Mouse (Mus musculus) thymus, adult 2 months (tissue): Measurements from ENCODE around the gene Ubl4a. TPM values are rescaled to one million over a fixed set of nuclear protein-coding genes. Genes with fewer than 3 reads are reported as not detected.
"Not testable (repeated sequence)": the region's sequence is repeated elsewhere in the genome, so short reads cannot be mapped to it uniquely, and the experiment has no call there.

Source experiments
- DNase-seq: peaks from one replicate; pipeline ENCODE4 v3.0.0; 2021
- H3K27ac ChIP-seq: fragments of 200-500 bp; 2 replicates; pipeline ENCODE4 v1.5.1; 2012; ENCODE audit warnings: low read length, control low read depth; ENCODE audit not compliant: control insufficient read depth, insufficient read depth
- H3K27me3 ChIP-seq: fragments of 200-500 bp; 2 replicates; pipeline ENCODE4 v1.6.1; 2012; ENCODE audit warnings: mild to moderate bottlenecking, low read length, moderate library complexity, mixed read lengths; ENCODE audit not compliant: control insufficient read depth, insufficient read depth
- H3K36me3 ChIP-seq: fragments of 200-500 bp; 2 replicates; pipeline ENCODE4 v1.6.1; 2012; ENCODE audit warnings: mild to moderate bottlenecking, low read length, moderate library complexity; ENCODE audit not compliant: control insufficient read depth, insufficient read depth
- H3K4me1 ChIP-seq: fragments of 200-500 bp; replicated peaks from 2 replicates; pipeline ENCODE4 v1.6.1; 2012; ENCODE audit warnings: low read length; ENCODE audit not compliant: control insufficient read depth, insufficient read depth
- H3K4me3 ChIP-seq: fragments of 200-500 bp; 2 replicates; pipeline ENCODE4 v1.5.1; 2012; ENCODE audit warnings: mild to moderate bottlenecking, low read length, control low read depth, moderate library complexity; ENCODE audit not compliant: control insufficient read depth, insufficient read depth
- CTCF ChIP-seq: fragments of 200-500 bp; IDR thresholded peaks from 2 replicates; pipeline ENCODE4 v1.5.1; 2012; ENCODE audit warnings: mild to moderate bottlenecking, control low read depth, low read length, moderate library complexity, borderline replicate concordance; ENCODE audit not compliant: control insufficient read depth, poor library complexity, insufficient read depth; ENCODE audit errors: extremely low read depth
- POLR2A ChIP-seq: fragments of 200-500 bp; IDR thresholded peaks from 2 replicates; pipeline ENCODE4 v1.6.1; 2012; ENCODE audit warnings: mild to moderate bottlenecking, low read length, control low read depth, moderate library complexity; ENCODE audit not compliant: control insufficient read depth, poor library complexity, insufficient read depth; ENCODE audit errors: extremely low read depth
- WGBS: fragments of 180-500 bp; shearing (Covaris S2); methylation state at CpG from one replicate; pipeline ENCODE4 v1.1.7; 2018; 5-methylcytosine and 5-hydroxymethylcytosine counted together
- polyA plus RNA-seq: library from polyadenylated mRNA; depleted of rRNA; stranded (reverse); fragments of >200 nt; gene quantifications from 2 replicates; pipeline ENCODE4 v1.2.3, GENCODE M21; 2012

The Ubl4a gene
- polyA plus RNA-seq, 1 experiment = 52.7 TPM

GRCm38 (mm10) chrX:74384451-74384850 is 11.4 kb upstream of the Ubl4a start:
- no peaks in the 10 kb centered on the region for H3K4me1 ChIP-seq
- 100% methylated on average over 2 of the region's 2 CpGs for WGBS
- no peak for TF ChIP-seq POLR2A
- TF ChIP-seq CTCF = no peak
- no peak overlapping the region for H3K4me3 ChIP-seq
- H3K27me3 ChIP-seq = no peaks in the 10 kb centered on the region
- peaks cover 6% of the 10 kb centered on the region; the same call in 1 of the 2 replicates for H3K36me3 ChIP-seq
- no peak for DNase-seq
- H3K27ac ChIP-seq = no peak overlapping the region

- peak overlapping the region; percentile 17; the same call in 1 of the 2 replicates for H3K27ac ChIP-seq
- 0 out of 2 replicates have a peak, but pooled peaks cover 4% of the 10 kb centered on the region for H3K36me3 ChIP-seq
- peak; percentile 52 for DNase-seq
- H3K4me1 ChIP-seq = peaks cover 14% of the 10 kb centered on the region
- no peak for TF ChIP-seq CTCF
- no peak for TF ChIP-seq POLR2A
- H3K4me3 ChIP-seq = peak overlapping the region; percentile 91
- under 1% methylated on average over 47 of the region's 49 CpGs for whole genome bisulfite sequencing
- H3K27me3 ChIP-seq = no peaks in the 10 kb centered on the region
These were observed 4.7 kb downstream of the Ubl4a start for GRCm38 (mm10) chrX:74368209-74368909.

GRCm38 (mm10) chrX:74367512-74367911 is 5.5 kb downstream of the Ubl4a start:
- TF ChIP-seq POLR2A (no peak), CTCF (no peak)
- no peak overlapping the region for H3K27ac ChIP-seq
- 57% methylated on average over 10 of the region's 10 CpGs for WGBS
- peak overlapping the region; percentile 91 for H3K4me3 ChIP-seq
- H3K27me3 ChIP-seq = no peaks in the 10 kb centered on the region
- H3K4me1 ChIP-seq = peaks cover 14% of the 10 kb centered on the region
- 0 out of 2 replicates have a peak, but pooled peaks cover 4% of the 10 kb centered on the region for H3K36me3 ChIP-seq
- no peak for DNase-seq

- Histone ChIP-seq H3K4me1 (no peaks in the 10 kb centered on the region), H3K4me3 (no peak overlapping the region), H3K36me3 (no peaks in the 10 kb centered on the region), H3K27me3 (no peaks in the 10 kb centered on the region), H3K27ac (no peak overlapping the region)
- no peak for TF ChIP-seq CTCF
- TF ChIP-seq POLR2A = no peak
- 81% methylated on average over 11 of the region's 11 CpGs for WGBS
- no peak for DNase-seq
These were observed 13.8 kb downstream of the Ubl4a start for GRCm38 (mm10) chrX:74359171-74359570.

GRCm38 (mm10) chrX:74357069-74357468 is 15.9 kb downstream of the Ubl4a start:
- DNase-seq, H3K4me3 ChIP-seq, H3K27me3 ChIP-seq, H3K27ac ChIP-seq, H3K4me1 ChIP-seq, H3K36me3 ChIP-seq: not testable (repeated sequence)
- WGBS = 85% methylated on average over 3 of the region's 3 CpGs

GRCm38 (mm10) chrX:74353467-74353770 is 19.6 kb downstream of the Ubl4a start, which contains the start of gene Lage3:
Gene Lage3, minus strand, starts transcription at chrX:74353618.
- TF ChIP-seq CTCF (no peak), POLR2A (peak; percentile 34; the same call in 1 of the 2 replicates)
- Histone ChIP-seq H3K27me3 (no peaks in the 10 kb centered on the region), H3K27ac (peak within 1 kb of the TSS; percentile 33), H3K36me3 (no peaks in the 10 kb centered on the region), H3K4me3 (peak within 1 kb of the TSS; percentile 87), H3K4me1 (peaks cover 4% of the 10 kb centered on the region)
- DNase-seq = peak; percentile 77
- 0% methylated on average over 11 of the region's 22 CpGs for WGBS

GRCm38 (mm10) chrX:74352645-74353466 is 20.2 kb downstream of the Ubl4a start:
- WGBS = 11% methylated on average over 13 of the region's 13 CpGs
- DNase-seq = no peak

More at GRCm38 (mm10) chrX:74352645-74353466, 20.2 kb downstream of the Ubl4a start:
- Histone ChIP-seq H3K36me3 (no peaks in the 10 kb centered on the region), H3K27me3 (no peaks in the 10 kb centered on the region), H3K27ac (peak overlapping the region; percentile 33), H3K4me1 (peaks cover 4% of the 10 kb centered on the region), H3K4me3 (peak overlapping the region; percentile 87)
- TF ChIP-seq POLR2A = no peak
- no peak for TF ChIP-seq CTCF
